Mouse (Mus musculus) brain, embryonic 14.5 days (tissue): Measurements from ENCODE around the gene Foxc2. TPM values are rescaled to one million over a fixed set of nuclear protein-coding genes. Genes with fewer than 3 reads are reported as not detected.

Source experiments
- polyA plus RNA-seq: library from polyadenylated mRNA; depleted of rRNA; stranded (reverse); fragments of >200 nt; gene quantifications from 2 replicates; pipeline ENCODE4 v1.2.3, GENCODE M21; 2012; rRNA removed

Gene Foxc2
- polyA plus RNA-seq, 1 experiment: 3.5 TPM

Other genes with a start within 250 kb of the Foxc2 start
- gene Foxf1, start 31.8 kb upstream of the Foxc2 start, polyA plus RNA-seq: 1.2 and 1.3 TPM in 2 replicates
- 81.0 and 120 TPM in 2 replicates for gene Mthfsd, start 7.8 kb upstream of the Foxc2 start, polyA plus RNA-seq
- 0.20 and 0.37 TPM in 2 replicates for gene Foxl1, start 11.8 kb downstream of the Foxc2 start, polyA plus RNA-seq